Mouse (Mus musculus) heart, postnatal 0 days (tissue): ENCODE results near the gene Wwox.

Experiments used
- CTCF ChIP-seq: IDR thresholded peaks from 2 replicates; pipeline ENCODE4 v1.5.1; 2016; ENCODE audit warnings: antibody characterized with exemption, control low read depth, low read depth
- EP300 ChIP-seq: IDR thresholded peaks from 2 replicates; pipeline ENCODE4 v1.6.1; 2016; ENCODE audit warnings: antibody characterized with exemption, low read depth

DNA sequence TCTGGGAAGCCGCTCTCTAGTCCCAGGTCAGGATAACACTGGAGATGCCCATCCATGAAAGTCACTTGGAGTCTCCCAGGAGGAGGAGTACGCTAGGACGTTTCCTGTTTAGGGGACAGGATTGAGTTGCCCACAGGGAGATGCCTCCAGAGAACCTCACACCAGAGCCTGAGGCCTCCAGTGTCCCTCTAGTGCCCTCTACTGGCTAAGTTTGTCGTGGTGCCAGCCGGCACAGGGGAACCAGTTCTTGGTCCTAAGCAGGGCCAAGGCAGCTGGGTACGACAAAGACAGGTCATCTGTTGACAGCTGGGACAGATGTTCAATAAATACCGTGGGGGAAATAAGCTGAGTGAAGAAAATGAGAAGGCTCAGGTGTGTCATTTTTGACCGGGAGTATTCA, 531.9 kb downstream of the Wwox start:
- TF ChIP-seq CTCF, result peak; percentile 88
- no peak for TF ChIP-seq EP300
